Mouse (Mus musculus) embryonic facial prominence, embryonic 11.5 days (tissue): ENCODE data around the gene Pkp3. TPM values are rescaled to one million over a fixed set of nuclear protein-coding genes. Genes with fewer than 3 reads are reported as not detected.
"Not testable (repeated sequence)": the region's sequence is repeated elsewhere in the genome, so short reads cannot be mapped to it uniquely, and the experiment has no call there.

Experiments
- ATAC-seq: fragments of 200-750 bp; cut with Nextera tagmentation; replicated peaks from 2 replicates; pipeline ENCODE4 v1.8.0; 2017; ENCODE audit warnings: low read depth; ENCODE audit not compliant: insufficient number of reproducible peaks, low FRiP score, low TSS enrichment
- DNase-seq: peaks from one replicate; pipeline ENCODE4 v3.0.0-alpha.2; 2015; ENCODE audit warnings: low spot score
- H3K27ac ChIP-seq: fragments of 300-500 bp; sonication (generic); replicated peaks from 2 replicates; pipeline ENCODE4 v1.5.1; 2014; ENCODE audit warnings: mild to moderate bottlenecking, low read depth, low read length, control low read depth
- H3K27me3 ChIP-seq: fragments of 300-500 bp; sonication (generic); 2 replicates; pipeline ENCODE4 v1.6.1; 2014; ENCODE audit warnings: mild to moderate bottlenecking, low read length, moderate library complexity, mixed read lengths; ENCODE audit not compliant: control insufficient read depth, insufficient read depth
- H3K36me3 ChIP-seq: fragments of 300-500 bp; sonication (generic); replicated peaks from 2 replicates; pipeline ENCODE4 v1.6.1; 2014; ENCODE audit warnings: low read depth, mild to moderate bottlenecking, low read length, moderate library complexity, mixed read lengths; ENCODE audit not compliant: control insufficient read depth, insufficient read depth
- H3K4me1 ChIP-seq: fragments of 300-500 bp; sonication (generic); 2 replicates; pipeline ENCODE4 v1.6.1; 2014; ENCODE audit warnings: low read length, mixed read lengths; ENCODE audit not compliant: control insufficient read depth, insufficient read depth
- H3K4me2 ChIP-seq: fragments of 300-500 bp; sonication (generic); 2 replicates; pipeline ENCODE4 v1.6.1; 2014; ENCODE audit warnings: low read depth, mild to moderate bottlenecking, control low read depth, low read length, moderate library complexity
- H3K4me3 ChIP-seq: fragments of 300-500 bp; sonication (generic); 2 replicates; pipeline ENCODE4 v1.5.1; 2014; ENCODE audit warnings: low read depth, low read length, control low read depth
- H3K9ac ChIP-seq: fragments of 300-500 bp; sonication (generic); replicated peaks from 2 replicates; pipeline ENCODE4 v1.6.1; 2014; ENCODE audit warnings: mild to moderate bottlenecking, control low read depth, low read length
- H3K9me3 ChIP-seq: fragments of 300-500 bp; sonication (generic); replicated peaks from 2 replicates; pipeline ENCODE4 v1.6.1; 2016; ENCODE audit warnings: mild to moderate bottlenecking, low read length, inconsistent platforms, mixed read lengths; ENCODE audit not compliant: control insufficient read depth
- WGBS: fragments of 180-500 bp; shearing (Covaris S2); extraction: QIAGEN DNeasy Blood & Tissue Kit; methylation state at CpG from one replicate; pipeline ENCODE4 v1.1.7; 2014; 5-methylcytosine and 5-hydroxymethylcytosine counted together
- polyA plus RNA-seq: library from polyadenylated mRNA; unstranded; fragments of >200 nt; fragmentation: Nextera tagmentation; extraction: Ambion mirVana; gene quantifications from 2 replicates; pipeline ENCODE4 v1.2.1, GENCODE M21; 2014

Gene Pkp3
- 3.1 and 3.5 TPM in 2 replicates for polyA plus RNA-seq

DNA sequence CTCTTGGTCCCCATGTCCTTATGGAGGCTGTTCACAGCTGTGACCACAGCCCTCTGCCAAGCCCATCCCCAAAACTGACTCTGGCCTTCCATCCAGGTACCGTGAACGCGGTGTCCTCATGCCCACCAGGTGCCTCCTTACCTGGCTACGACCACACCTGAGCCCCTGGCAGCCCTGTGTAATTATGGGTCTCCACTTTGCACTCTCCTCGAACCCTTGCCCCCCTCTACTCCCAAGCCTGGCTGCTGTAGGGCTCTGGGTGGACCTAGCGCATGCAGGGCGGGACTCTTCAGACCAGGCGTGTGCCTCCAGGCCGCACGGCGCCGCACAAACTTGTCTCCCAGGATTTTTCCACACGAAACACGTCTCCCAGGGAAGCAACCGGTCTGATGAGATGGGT lies at the start of gene Pkp3:
TSS of gene Pkp3 (plus strand) at position 378 of the 400 bp plus-strand sequence.
- Histone ChIP-seq H3K4me2 (no peak within 1 kb of the TSS), H3K27me3 (no peaks in the 10 kb centered on the region), H3K4me3 (no peak within 1 kb of the TSS), H3K4me1 (no peaks in the 10 kb centered on the region), H3K9ac (no peak within 1 kb of the TSS), H3K36me3 (no peaks in the 10 kb centered on the region), H3K9me3 (no peaks in the 10 kb centered on the region), H3K27ac (no peak within 1 kb of the TSS)
- DNase-seq (no peak), ATAC-seq (no peak)
- 88% methylated on average over 15 of the region's 15 CpGs for WGBS

DNA sequence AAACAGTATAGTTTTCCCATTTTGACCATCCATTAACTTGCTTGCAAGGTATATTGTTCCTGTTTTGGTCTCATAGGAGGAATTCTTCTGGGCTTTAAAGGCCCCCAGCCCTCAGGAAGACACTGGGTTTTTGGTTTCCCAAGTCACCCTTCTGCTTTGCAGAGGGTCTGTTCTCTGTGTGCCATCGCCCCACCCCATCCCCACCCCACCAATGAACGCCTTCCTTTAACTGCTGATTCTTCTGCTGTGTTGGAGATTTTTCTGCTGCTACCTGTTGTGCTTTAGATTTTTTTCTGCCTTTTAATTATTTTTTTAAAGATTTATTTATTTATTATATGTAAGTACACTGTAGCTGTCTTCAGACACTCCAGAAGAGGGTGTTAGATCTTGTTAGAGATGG lies 49.2 kb upstream of the Pkp3 start, which contains the start of gene Gm17387:
TSS of gene Gm17387 (plus strand) at position 301 of the 400 bp plus-strand sequence.
- no peaks in the 10 kb centered on the region for H3K36me3 ChIP-seq
- no peaks in the 10 kb centered on the region for H3K9me3 ChIP-seq
- WGBS: 85% methylated on average over 2 of the region's 2 CpGs
- no peak within 1 kb of the TSS for H3K4me2 ChIP-seq
- no peak within 1 kb of the TSS for H3K27ac ChIP-seq
- no peak within 1 kb of the TSS for H3K4me3 ChIP-seq
- ATAC-seq (no peak), DNase-seq (no peak)
- H3K27me3 ChIP-seq: no peaks in the 10 kb centered on the region
- H3K9ac ChIP-seq: no peak within 1 kb of the TSS
- no peaks in the 10 kb centered on the region for H3K4me1 ChIP-seq

DNA sequence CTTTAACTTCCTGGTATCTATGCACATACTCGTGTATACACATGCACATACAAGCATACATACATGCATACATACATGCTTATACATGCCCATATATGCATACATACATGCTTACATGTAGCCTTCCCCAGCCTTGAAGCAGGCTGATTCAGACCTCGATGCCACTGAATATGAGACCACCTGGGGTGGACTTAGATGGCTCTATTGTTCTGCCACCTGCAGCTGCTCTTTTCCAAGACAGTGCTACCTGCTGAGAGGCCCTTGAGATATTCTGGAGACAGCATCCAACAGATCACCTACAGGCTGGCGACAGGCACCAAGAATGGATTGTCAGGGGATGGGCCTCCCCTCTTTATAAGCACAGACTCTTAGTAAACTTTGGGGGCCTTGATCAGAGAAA lies 47.6 kb upstream of the Pkp3 start:
- Histone ChIP-seq H3K9me3 (no peaks in the 10 kb centered on the region), H3K27me3 (no peaks in the 10 kb centered on the region), H3K9ac (no peak overlapping the region), H3K4me3 (no peak overlapping the region), H3K27ac (no peak overlapping the region), H3K4me2 (no peak overlapping the region), H3K36me3 (no peaks in the 10 kb centered on the region), H3K4me1 (no peaks in the 10 kb centered on the region)
- 48% methylated on average over 3 of the region's 3 CpGs for WGBS
- ATAC-seq (no peak), DNase-seq (no peak)

DNA sequence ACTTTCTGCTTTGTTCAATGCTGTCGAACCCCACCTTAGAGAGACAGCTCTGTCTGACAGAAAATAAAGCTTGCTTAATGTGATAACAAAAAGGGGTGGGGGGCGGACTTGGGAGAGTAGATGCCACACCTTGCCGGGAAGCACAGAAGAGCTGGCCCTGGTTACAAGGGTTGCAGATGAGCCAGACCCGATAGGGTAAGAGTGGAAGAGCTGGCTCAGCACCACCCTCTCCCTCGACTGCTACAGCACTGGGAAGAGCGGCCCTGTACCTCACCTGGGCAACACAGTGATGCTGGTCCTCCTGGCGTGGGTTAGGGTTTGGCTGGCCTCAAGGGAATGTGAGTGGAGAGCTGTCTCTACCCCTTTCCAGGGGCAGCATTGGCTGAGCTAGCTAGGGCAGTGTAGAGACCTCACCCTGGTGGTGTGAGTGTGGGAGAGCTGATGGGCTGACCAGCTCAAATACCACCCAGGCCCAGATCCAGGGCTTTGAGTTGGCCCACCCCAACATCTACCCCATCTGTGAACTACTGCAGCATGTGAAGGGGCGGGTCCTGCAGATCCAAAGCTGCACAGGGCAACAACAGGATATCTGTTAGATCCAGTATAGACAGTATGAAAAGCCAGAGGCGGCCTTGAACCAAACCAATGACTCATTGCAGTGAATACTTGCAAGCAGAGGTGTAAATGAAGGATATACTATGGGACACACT lies 45.4 kb upstream of the Pkp3 start:
- Histone ChIP-seq H3K36me3 (no peaks in the 10 kb centered on the region), H3K9me3 (no peaks in the 10 kb centered on the region), H3K27me3 (no peaks in the 10 kb centered on the region), H3K27ac (no peak overlapping the region), H3K9ac (no peak overlapping the region), H3K4me2 (no peak overlapping the region), H3K4me1 (no peaks in the 10 kb centered on the region), H3K4me3 (no peak overlapping the region)
- DNase-seq (no peak), ATAC-seq (no peak; the same call in 1 of the 2 replicates)
- WGBS: 79% methylated on average over 9 of the region's 9 CpGs

DNA sequence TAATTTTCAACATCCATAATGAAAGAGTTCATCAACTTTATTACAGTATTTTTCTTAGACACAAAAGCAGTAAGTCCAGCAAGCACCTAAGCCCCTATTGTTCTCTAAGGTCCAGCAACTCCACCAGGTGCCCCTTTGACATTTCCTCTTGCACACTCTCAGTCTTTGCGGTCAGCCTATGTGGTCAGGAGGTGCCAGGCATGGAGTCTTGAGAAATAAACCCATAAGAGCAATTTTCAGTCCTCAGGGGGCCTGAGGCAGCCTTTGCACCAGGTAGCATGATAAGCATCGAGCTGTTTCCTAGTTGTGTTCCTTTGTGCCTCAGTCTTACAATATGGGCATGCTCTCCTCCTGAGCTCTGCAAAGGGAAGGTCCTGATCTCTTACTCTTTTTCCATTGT lies 41.4 kb upstream of the Pkp3 start:
- not testable (repeated sequence) for H3K9me3 ChIP-seq, ATAC-seq, H3K4me2 ChIP-seq, H3K36me3 ChIP-seq, H3K27ac ChIP-seq, H3K4me1 ChIP-seq, H3K27me3 ChIP-seq, DNase-seq, H3K9ac ChIP-seq, H3K4me3 ChIP-seq
- WGBS: 69% methylated on average over 1 of the region's 2 CpGs

DNA sequence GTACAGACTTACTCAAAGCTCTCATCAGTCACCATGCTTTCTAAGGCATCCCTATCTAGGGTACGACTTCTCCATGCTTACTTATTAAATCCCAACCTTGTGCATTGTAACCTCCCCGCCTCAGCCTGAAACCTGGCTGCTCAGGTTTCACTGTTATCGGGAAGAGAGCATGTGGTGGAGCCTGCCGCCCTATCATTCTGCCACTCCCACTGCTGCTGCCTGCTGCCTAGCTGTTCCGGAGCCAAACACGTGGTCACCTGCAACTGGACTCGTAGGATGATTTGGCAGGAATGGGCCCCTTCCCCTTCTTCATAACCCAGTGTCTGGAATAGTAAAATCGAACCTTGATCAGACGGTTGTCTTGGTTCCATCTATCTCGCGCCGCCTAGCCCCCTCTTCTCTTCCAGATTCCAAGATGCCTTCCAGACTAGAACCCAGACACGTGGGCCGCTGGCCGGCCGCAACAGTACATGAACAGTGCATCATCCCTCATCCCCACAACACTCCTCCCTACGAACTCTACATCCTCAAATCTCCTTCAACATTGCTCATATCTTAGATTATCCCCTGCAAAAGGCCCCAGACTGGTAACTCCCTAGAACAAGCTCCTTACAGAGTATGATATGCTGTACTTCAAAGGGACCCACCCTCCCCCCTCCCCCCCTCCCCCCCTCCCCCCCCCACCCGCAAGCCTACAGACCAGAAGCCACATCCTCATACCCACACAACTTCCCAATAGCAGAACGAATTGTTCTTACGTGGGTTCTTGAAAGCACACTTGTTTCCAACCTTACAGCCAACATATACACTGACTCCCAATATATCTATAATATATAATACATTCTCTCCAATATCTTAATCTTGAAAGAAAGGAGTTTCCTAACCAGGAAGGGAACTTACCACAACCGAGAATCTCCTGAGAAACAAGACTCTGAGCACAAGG lies 39.7 kb upstream of the Pkp3 start:
- H3K36me3 ChIP-seq: no peaks in the 10 kb centered on the region
- H3K9ac ChIP-seq: no peak overlapping the region
- no peaks in the 10 kb centered on the region for H3K9me3 ChIP-seq
- no peak for DNase-seq
- WGBS: 80% methylated on average over 20 of the region's 21 CpGs
- no peak overlapping the region for H3K27ac ChIP-seq
- H3K4me3 ChIP-seq: no peak overlapping the region
- no peak overlapping the region for H3K4me2 ChIP-seq
- H3K4me1 ChIP-seq: no peaks in the 10 kb centered on the region; the same call in 1 of the 2 replicates
- H3K27me3 ChIP-seq: no peaks in the 10 kb centered on the region
- ATAC-seq: no peak

DNA sequence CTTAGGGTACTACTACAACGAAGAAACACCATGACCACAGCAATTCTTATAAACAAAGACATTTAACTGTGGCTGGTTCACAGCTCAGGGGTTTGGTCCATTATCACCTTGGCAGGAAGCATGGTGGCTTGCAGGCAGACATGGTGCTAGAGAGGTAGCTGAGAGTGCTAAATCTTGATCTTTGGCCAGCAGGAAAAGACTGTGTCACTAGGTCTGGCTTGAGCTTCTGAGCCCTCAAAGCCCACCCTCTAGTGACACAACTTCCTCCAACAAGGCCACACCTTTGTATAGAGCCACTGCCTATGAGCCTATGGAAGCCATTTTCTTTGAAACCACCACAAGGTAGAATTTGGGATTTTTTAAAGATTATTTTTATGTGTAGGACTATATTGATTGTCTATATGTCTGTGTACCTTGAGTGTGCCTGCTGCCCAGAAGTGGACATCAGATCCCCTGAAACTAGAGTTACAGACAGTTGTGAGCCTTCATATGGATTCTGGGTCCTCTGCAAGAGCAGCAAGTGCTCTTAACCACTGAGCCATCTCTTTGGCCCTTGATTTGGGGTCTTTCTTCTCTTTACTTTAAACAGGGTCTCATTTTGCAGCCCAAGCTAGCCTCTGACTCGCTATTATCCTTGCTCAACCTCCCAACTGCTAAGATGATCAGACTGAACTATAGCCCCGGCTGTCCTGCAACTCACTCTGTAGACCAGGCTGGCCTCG lies 38.5 kb upstream of the Pkp3 start:
- Histone ChIP-seq H3K27me3 (no peaks in the 10 kb centered on the region), H3K9me3 (no peaks in the 10 kb centered on the region), H3K27ac (no peak overlapping the region), H3K9ac (no peak overlapping the region), H3K4me1 (no peaks in the 10 kb centered on the region; the same call in 1 of the 2 replicates), H3K4me2 (no peak overlapping the region), H3K4me3 (no peak overlapping the region), H3K36me3 (no peaks in the 10 kb centered on the region)
- ATAC-seq (no peak), DNase-seq (no peak)
- 87% methylated on average over 4 of the region's 4 CpGs for WGBS
